ENCODE assay signal across 9 mouse cellular contexts in genomic region chr19:10435908-10436307, GRCm38 (mm10). TPM values are rescaled to one million over a fixed set of nuclear protein-coding genes. Genes with fewer than 3 reads are reported as not detected.
DNase-seq lines count a peak whose midpoint lies in the region; ATAC-seq and TF ChIP-seq lines count a peak whose summit lies in the region.
"Had no signal": no experiment of that assay in that cellular context is flagged by ENCODE, and none has a peak within 500 bp of the region (broad histone marks: within the 10 kb centered on the region; RNA-seq: fewer than 3 reads in every experiment).

No protein-coding gene starts in this region.

- intact Hi-C loops in left cerebral cortex, postnatal 4 days (cut with DNase I), result no loop called here

- no peak overlapping the region for H3K9ac ChIP-seq in liver, embryonic 12.5 days
- no peak overlapping the region for H3K9ac ChIP-seq in midbrain, postnatal 0 days (replicated peaks; ENCODE audit: low read length, poor library complexity, severe bottlenecking)
- H3K9ac ChIP-seq in stomach, embryonic 16.5 days (ENCODE audit: low read length), result no peak overlapping the region

- no peak overlapping the region for H3K4me2 ChIP-seq in liver, embryonic 12.5 days
- H3K4me2 ChIP-seq in midbrain, postnatal 0 days (ENCODE audit: low read depth, low read length, poor library complexity, severe bottlenecking), result no peak overlapping the region
- no peak overlapping the region for H3K4me2 ChIP-seq in stomach, embryonic 16.5 days (ENCODE audit: low read depth, low read length)

- peak; percentile 92 for TF ChIP-seq CTCF in midbrain, postnatal 0 days (IDR thresholded peaks at IDR 0.05)

- peaks cover 25% of the 10 kb centered on the region for H3K4me1 ChIP-seq in liver, embryonic 12.5 days
- H3K4me1 ChIP-seq in midbrain, postnatal 0 days (ENCODE audit: insufficient read depth, low read length), result no peaks in the 10 kb centered on the region
- no peaks in the 10 kb centered on the region for H3K4me1 ChIP-seq in stomach, embryonic 16.5 days (ENCODE audit: control insufficient read depth, insufficient read depth, low read length)

- H3K27me3 ChIP-seq in liver, embryonic 12.5 days (replicated peaks), result peaks cover 41% of the 10 kb centered on the region
- no peaks in the 10 kb centered on the region for H3K27me3 ChIP-seq in midbrain, postnatal 0 days (ENCODE audit: insufficient read depth, low read length)
- peaks cover 3% of the 10 kb centered on the region; the same call in 1 of the 2 replicates for H3K27me3 ChIP-seq in stomach, embryonic 16.5 days (ENCODE audit: control insufficient read depth, insufficient read depth, low read length)

- H3K27ac ChIP-seq in liver, embryonic 12.5 days, result no peak overlapping the region
- H3K27ac ChIP-seq in midbrain, postnatal 0 days (ENCODE audit: low read depth, low read length), result no peak overlapping the region
- no peak overlapping the region for H3K27ac ChIP-seq in stomach, embryonic 16.5 days (ENCODE audit: low read length)
- H3K27ac ChIP-seq: macrophage had no signal

- H3K4me3 ChIP-seq in liver, embryonic 12.5 days, result no peak overlapping the region
- no peak overlapping the region for H3K4me3 ChIP-seq in midbrain, postnatal 0 days (ENCODE audit: low read depth, low read length)
- no peak overlapping the region for H3K4me3 ChIP-seq in stomach, embryonic 16.5 days (replicated peaks; ENCODE audit: low read length)

- peak; percentile 65 for DNase-seq in liver
- peak; percentile 82 for DNase-seq in cerebellum, adult 11-12 months
- peak; percentile 77 for DNase-seq in forelimb bud, embryonic 11.5 days (ENCODE audit: low read depth, low spot score)
- peak; percentile 70 for DNase-seq in induced T-regulatory cell, adult 2 months (ENCODE audit: low read depth)
- peak; percentile 77 for DNase-seq in left cerebral cortex, postnatal 4 days
- peak; percentile 74 for DNase-seq in midbrain, postnatal 0 days (ENCODE audit: low spot score)

- H3K36me3 ChIP-seq in liver, embryonic 12.5 days, result no peaks in the 10 kb centered on the region
- H3K36me3 ChIP-seq in midbrain, postnatal 0 days (ENCODE audit: insufficient read depth, low read length), result peaks cover 17% of the 10 kb centered on the region
- H3K36me3 ChIP-seq in stomach, embryonic 16.5 days (ENCODE audit: control insufficient read depth, insufficient read depth, low read length), result no peaks in the 10 kb centered on the region

- no peaks in the 10 kb centered on the region for H3K9me3 ChIP-seq in liver, embryonic 12.5 days (replicated peaks)
- no peaks in the 10 kb centered on the region for H3K9me3 ChIP-seq in midbrain, postnatal 0 days (ENCODE audit: low read length)
- no peaks in the 10 kb centered on the region for H3K9me3 ChIP-seq in stomach, embryonic 16.5 days (replicated peaks; ENCODE audit: control insufficient read depth, low read length)

- WGBS in liver, embryonic 12.5 days (ENCODE audit: insufficient replicate concordance), result 25% methylated on average over 3 of the region's 3 CpGs
- WGBS in midbrain, postnatal 0 days, result 33% methylated on average over 3 of the region's 3 CpGs
- WGBS in stomach, embryonic 16.5 days, result 31% methylated on average over 3 of the region's 3 CpGs

- ATAC-seq in liver, embryonic 12.5 days, result no peak
- peak; percentile 27; the same call in 1 of the 2 replicates for ATAC-seq in midbrain, postnatal 0 days (ENCODE audit: low FRiP score)
- ATAC-seq in stomach, embryonic 16.5 days (ENCODE audit: insufficient read depth, low FRiP score), result 0 out of 2 replicates have a peak, but pooled peaks have one; percentile 2

RNA-seq across cellular contexts. Expression of gene Lrrc10b, which starts 21.4 kb away (rescaled TPM):
- 0.06 and 0.12 TPM in 2 replicates for polyA plus RNA-seq in liver, embryonic 12.5 days (2016; fragmentation: Nextera tagmentation; extraction: Ambion mirVana)
- total RNA-seq in left cerebral cortex, postnatal 4 days (2021), result 1 to 10 TPM; 3.7 to 5.0 TPM
- total RNA-seq in midbrain, postnatal 0 days (2014; rRNA removed), result 6.2 and 8.7 TPM in 2 replicates
- 2.2 and 2.3 TPM in 2 replicates for polyA plus RNA-seq in midbrain, postnatal 0 days (2015; fragmentation: Nextera tagmentation; extraction: Ambion mirVana)
- polyA plus RNA-seq in stomach, embryonic 16.5 days (2015; fragmentation: Nextera tagmentation; extraction: Ambion mirVana), result 0.32 and 0.41 TPM in 2 replicates

RNA-seq across cellular contexts. Expression of gene Ppp1r32, which starts 46.8 kb away (rescaled TPM):
- polyA plus RNA-seq in liver, embryonic 12.5 days (2016; fragmentation: Nextera tagmentation; extraction: Ambion mirVana), result not detected in 2 replicates
- total RNA-seq in left cerebral cortex, postnatal 4 days (2021), result 1 to 10 TPM in 1 of 2 experiments, under 1 TPM in 1; 0.87 to 1.9 TPM
- total RNA-seq in midbrain, postnatal 0 days (2014; rRNA removed), result 4.9 and 7.8 TPM in 2 replicates
- polyA plus RNA-seq in midbrain, postnatal 0 days (2015; fragmentation: Nextera tagmentation; extraction: Ambion mirVana), result 5.0 and 5.3 TPM in 2 replicates
- 0.31 TPM in 1 of 2 replicates, not detected in the other for polyA plus RNA-seq in stomach, embryonic 16.5 days (2015; fragmentation: Nextera tagmentation; extraction: Ambion mirVana)
- polyA plus RNA-seq: macrophage had no signal

RNA-seq across cellular contexts. Expression of gene Syt7, which starts 47.0 kb away (rescaled TPM):
- polyA plus RNA-seq in liver, embryonic 12.5 days (2016; fragmentation: Nextera tagmentation; extraction: Ambion mirVana), result 0.56 and 0.91 TPM in 2 replicates
- total RNA-seq in left cerebral cortex, postnatal 4 days (2021), result 100 to 1,000 TPM; 209 to 213 TPM
- 138 and 140 TPM in 2 replicates for total RNA-seq in midbrain, postnatal 0 days (2014; rRNA removed)
- polyA plus RNA-seq in midbrain, postnatal 0 days (2015; fragmentation: Nextera tagmentation; extraction: Ambion mirVana), result 14.7 and 19.0 TPM in 2 replicates
- 0.84 TPM in 2 replicates for polyA plus RNA-seq in stomach, embryonic 16.5 days (2015; fragmentation: Nextera tagmentation; extraction: Ambion mirVana)
- polyA plus RNA-seq: macrophage had no signal
